Mouse (Mus musculus): ENCODE measurements around the gene Gpr25. TPM values are rescaled to one million over a fixed set of nuclear protein-coding genes. Genes with fewer than 3 reads are reported as not detected.

Gene Gpr25
- total RNA-seq (2021), result 1 to 10 TPM; 6.6 to 7.5 TPM

DNA sequence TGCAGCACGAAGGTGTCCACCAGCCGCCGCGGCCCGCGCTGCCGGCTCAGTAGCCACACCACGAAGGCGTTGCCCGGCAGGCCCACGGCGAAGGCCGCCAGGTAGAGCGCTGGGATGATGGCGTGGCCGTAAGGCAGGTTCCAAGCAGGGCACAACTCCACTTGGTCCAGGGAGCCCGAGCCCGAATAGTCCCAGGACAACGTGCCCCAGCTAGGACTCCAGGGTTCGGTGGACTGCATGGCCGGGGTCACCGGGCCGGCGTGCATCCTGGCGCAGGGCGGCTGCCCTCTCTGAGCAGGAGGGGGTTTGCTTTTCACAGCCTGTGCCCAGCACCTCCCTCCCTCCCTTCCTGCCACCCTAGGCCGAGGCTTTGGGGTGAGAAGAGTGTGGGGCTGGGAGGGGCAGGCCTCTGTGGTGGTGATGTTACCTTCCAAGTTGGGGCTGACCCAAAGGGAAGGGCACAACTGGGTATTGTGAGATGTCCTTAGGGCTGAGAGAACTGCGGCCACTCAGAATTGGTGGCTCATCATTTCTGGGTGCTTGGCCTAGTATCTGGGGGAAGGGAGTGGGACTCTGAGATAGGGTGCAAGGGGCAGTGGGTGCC lies at the start of gene Gpr25:
Gpr25 (minus strand) TSS at position 239 of the 604 bp plus-strand sequence.
- DNase-seq (ENCODE audit: extremely low spot score in 1 of 2, low spot score in 1 of 2), result no peak

DNA sequence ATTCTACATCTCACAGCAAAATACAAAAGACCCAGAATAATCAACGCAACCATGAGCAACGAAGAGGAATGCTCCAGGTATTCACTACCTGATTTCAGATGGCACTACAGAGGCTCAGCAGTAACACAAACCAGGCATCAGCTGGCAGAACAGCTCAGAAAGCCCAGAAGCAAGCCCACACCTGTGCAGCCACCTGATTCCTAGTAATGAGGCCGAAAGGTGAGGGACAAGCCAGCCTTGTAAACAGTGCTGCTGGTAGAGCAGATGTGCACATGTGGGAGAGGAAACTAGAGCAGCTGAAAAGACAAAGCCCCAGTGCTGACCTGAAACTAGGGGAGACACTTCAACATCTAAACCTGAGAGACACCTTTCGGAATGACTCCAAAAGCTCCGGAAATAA lies 48.5 kb upstream of the Gpr25 start:
- DNase-seq (ENCODE audit: extremely low spot score in 1 of 2, low spot score in 1 of 2), result no peak

DNA sequence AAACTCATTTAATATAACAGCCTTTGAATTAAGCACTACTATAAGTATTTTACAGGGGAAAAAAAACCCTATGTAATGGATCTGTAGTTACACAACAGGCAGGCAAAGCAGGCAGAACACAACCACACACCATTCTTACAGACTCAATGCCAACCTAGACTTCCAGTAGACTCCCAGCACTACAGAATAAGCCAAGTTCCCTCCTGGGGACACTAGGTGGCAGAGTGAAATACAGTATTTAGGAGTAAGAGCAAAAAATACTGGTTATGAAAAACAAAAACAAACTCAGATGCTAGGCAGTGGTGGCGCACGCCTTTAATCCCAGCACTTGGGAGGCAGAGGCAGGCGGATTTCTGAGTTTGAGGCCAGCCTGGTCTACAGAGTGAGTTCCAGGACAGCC lies 45.8 kb upstream of the Gpr25 start:
- DNase-seq (ENCODE audit: extremely low spot score in 1 of 2, low spot score in 1 of 2), result no peak

DNA sequence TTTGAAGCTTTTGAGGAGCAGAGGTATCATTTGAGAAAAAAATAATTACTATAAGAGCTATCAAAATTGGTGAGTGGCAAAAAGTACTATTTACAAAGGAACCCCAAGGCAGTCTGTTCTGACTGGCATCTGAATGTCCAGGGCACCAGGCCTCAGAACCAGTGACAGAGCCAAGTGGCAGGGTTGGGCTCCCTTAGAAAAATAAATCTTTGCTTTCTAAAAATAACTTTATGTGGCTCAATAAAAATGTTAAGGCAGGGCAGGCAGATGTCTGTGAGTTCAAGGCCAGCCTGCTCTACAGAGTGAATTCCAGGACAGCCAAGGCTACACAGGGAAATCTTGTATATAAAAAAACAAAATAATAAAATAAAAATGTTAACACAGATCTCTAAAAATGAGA lies 33.3 kb upstream of the Gpr25 start:
- DNase-seq (ENCODE audit: extremely low spot score in 1 of 2, low spot score in 1 of 2), result no peak

DNA sequence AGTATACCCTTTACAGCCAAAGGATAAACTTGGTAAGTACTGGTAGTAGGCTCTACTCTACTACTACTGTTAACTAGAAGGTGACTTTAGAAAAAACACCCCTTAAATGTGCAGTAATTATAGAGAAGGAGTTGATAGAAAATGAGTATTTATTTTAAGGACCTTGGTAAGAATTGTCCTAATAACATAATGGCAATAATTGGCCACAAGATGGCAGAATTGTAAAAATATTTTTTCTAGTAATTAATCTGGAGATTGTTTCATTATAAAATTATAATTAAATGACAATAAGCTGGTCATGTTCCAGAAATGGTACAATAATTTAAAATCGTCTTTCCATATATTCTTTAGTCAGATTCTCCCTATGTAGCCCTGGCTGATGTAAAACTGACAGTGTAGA lies 29.1 kb upstream of the Gpr25 start:
- DNase-seq (ENCODE audit: extremely low spot score in 1 of 2, low spot score in 1 of 2), result no peak

DNA sequence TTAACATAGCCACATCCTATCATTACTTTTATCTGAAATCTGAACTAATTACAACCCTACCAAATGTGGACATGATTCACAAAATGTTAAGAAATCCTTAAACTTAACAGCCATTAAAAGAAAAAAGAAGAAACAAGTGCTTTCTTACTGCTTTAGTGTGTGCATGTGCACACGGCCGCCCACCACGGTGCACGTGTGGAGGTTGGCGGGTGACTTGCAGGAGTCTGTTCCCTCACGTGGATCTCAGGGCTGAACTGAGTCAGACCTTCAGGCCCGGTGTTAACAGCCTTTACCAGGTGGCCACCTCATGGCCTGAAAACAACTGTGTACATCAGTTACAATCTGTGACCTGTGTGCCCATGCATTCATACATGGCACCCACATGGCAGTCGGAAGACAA lies 16.7 kb upstream of the Gpr25 start:
- DNase-seq (ENCODE audit: extremely low spot score in 1 of 2, low spot score in 1 of 2), result no peak

DNA sequence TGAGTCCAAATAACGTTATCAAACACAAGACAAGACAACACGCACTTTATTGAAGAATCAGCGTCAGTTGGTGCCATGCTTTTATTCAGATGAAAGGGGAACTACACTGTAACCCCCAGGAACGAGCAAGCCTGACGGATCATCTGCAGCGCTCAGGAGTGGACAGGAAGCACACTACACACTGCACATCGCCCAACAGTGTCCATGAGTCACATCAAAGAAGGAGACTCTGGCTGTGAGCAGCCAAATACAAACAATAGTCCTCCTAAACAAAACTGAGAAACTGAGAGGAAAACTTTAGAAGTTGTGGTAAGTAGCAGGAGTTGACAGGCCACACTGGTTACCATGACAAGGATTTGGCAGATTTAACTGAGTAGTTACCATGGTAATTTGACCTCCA lies 7.6 kb upstream of the Gpr25 start:
- DNase-seq (ENCODE audit: extremely low spot score in 1 of 2, low spot score in 1 of 2), result no peak

DNA sequence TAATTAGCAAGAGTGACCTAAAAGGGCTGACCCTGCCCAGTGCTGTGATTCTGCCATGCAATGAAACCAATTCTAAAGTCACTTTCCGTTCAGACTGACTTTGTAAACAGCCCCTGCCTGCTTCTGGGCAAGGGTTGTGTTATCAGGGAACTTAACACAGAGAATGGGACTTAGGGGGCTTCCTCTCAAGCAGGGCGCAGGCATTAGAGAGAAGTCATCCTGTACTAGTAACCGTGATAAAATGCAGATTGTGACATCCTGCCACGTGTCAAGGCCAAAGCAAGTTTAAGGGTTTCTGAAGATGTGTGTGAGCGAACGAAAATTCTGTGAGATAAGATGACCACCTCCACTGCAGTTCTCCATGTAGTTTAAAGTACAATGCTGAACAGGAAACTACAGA lies 5.5 kb upstream of the Gpr25 start:
- DNase-seq (ENCODE audit: extremely low spot score in 1 of 2, low spot score in 1 of 2), result no peak

DNA sequence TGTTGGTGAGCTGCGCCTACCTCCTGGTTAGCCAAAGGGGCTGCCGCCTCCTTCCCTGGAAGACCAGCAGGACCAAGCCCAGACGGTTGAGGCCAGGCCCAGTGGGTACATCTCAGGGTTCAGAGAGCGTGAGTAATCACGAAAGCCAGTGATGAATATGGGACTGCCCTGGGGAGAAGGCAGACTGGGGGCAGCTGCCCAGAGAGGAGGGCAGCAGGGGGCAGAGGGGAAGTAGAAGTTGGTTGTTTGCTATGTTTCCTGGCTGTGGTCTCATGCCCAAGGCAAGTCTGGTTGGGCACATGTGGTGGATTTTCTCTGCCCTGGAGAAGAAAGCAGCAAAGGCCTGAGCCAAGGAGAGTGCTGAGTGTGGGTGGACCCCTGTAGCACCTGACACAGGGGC lies 2.7 kb upstream of the Gpr25 start:
- DNase-seq (ENCODE audit: extremely low spot score in 1 of 2, low spot score in 1 of 2), result no peak

DNA sequence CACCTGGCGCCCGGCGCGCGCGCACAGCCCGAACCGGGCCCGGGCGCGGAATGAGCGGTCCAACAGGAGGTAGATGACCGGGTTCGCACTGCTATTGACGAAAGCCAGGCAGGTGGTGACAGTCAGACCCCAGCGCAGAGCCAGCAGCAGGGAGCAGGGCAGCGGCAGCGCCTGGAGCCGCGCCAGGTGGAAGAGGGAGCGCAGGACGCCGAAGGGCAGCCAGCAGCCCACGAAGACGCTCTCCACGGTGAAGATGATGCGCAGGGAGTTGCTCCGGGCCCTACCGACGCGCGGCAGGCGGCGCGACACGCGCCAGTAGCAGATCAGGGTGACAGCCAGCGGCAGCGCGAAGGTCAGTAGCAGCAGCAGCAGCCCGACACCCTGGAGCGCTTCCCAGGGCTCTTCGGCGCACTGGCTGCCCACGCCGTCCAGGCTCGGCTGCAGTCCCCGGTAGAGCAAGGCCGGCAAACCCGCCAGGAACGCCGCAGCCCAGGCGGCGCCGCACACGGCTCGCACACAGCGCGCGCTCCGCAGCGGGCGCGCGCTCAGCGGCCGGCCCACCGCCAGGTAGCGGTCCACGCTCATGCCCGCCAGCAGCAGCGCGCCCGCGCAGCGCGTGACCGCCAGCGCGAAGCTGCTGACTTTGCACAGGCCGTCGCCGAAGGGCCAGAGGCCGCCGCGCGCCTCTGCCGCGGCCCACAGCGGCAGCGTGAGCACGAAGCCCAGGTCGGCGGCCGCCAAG lies 609 bp downstream of the Gpr25 start:
- peak; percentile 56 to 65 for DNase-seq (ENCODE audit: extremely low spot score in 1 of 2, low spot score in 1 of 2)

DNA sequence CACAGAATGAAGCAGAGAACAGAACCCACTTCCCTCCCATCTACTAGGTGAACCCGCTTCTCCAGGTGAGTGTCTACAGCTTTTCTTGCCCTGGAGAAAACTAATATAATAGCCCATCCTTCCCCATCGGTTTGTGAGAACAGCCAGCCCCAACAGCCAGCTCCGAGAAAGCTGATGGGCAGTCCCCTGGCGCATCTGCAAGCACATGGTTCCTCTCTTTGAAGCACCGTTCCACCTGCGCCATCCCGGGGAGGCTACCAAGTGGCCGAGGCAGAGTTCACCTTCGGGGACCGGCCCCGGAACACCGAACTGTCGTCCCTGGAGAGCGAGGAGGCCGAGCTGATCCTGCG lies 1.2 kb downstream of the Gpr25 start:
- DNase-seq (ENCODE audit: extremely low spot score in 1 of 2, low spot score in 1 of 2), result no peak

DNA sequence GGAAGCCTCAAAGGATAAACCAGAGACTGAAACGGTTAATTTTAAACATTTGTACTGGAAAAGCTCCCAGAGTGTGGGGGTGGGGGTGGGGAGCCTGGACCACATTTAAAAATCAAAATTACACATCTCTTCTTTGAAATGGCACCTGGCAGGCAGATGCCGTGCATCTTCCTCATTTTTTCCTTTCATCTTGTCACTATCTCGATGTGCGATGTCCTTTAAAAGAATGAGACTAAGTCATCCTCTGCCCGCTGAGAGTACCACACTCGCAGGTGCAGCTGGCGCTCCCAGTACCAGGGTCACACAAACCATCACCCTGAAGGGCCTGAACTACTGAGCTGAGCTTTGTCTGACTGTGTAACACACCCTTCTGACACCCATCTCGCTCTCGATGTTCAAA lies 2.2 kb downstream of the Gpr25 start:
- DNase-seq (ENCODE audit: extremely low spot score in 1 of 2, low spot score in 1 of 2), result no peak

DNA sequence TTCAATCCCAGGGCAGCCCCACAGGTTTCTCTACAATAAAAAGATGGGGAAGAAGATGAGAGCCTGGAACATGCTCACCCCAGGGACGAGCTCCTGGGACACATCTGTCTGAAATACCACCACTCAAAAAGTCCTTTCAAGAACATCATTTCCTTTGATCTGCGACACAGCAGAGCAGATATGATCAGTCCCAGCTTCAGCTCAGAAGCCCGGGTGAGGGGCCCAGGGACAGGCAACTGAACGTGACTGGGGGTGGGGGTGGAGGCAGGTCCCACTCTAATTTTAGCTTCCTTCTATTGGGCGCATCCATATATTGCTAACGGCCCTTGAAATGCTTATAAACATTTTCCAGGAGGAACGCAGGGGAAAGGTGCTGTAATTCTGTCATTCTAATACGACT lies 5.0 kb downstream of the Gpr25 start:
- no peak for DNase-seq (ENCODE audit: extremely low spot score in 1 of 2, low spot score in 1 of 2)

DNA sequence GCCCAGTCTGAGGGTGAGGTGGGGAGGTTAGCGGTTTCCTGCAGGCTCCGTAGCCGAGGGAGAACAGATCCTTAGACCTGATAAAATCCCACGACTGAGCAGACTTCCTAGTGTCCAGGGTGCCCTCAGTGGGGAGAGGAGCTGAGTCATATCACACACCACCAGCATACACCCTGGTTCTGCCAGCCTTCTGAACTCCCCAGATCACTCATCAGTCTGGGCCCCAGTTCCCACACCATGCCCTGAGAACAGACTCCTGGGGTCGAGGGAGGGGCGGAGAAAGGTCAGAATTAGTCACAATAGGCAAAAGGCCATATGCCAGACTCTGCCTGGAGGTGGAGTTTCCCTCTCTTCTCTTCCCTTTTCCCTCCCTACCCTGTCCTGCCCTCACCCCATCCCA lies 5.5 kb downstream of the Gpr25 start:
- DNase-seq (ENCODE audit: extremely low spot score in 1 of 2, low spot score in 1 of 2), result no peak

DNA sequence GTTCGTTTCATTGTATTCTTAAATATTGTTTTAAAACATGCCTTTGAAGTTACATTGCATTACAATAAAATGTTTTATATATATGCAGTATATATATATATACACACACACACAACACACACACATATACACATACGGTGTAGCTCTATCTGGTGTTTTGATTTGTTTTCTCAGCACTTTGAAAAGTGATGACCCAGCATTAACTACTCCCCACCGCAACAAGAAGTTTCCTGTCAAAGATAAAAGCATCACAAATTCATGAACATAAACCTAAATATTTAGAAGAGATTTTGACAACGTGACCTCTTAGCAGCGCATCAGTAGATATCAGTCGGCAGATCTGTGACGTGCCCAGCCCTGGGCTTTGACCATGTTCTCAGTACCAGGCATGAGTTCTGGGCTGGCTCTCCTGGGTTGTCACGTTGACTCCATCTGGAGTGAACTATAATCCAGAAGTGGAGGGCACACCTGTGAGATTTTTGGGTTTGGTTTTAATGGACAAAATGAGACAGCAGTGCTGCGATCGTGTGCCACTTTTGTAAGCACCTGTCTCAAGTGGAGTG lies 6.1 kb downstream of the Gpr25 start:
- no peak for DNase-seq (ENCODE audit: extremely low spot score in 1 of 2, low spot score in 1 of 2)

DNA sequence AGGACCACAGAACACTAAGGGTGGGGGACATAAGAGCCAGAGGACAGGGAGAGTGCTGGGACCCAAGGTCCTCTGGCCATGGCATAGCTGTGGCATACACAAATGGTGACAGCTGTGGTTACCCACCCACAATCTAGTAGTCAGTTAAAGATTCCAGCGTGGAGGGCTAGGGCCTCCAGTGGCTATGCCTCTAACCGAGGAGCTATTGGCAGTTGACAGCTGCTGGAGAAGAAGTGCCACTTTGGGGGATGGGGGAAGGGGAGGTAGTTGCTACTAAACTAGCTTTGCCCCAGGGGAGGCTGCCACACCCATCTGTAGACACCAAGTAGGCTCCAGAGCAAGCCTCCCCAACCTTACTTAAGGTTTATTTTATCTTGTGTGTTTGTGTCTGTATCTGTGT lies 7.2 kb downstream of the Gpr25 start:
- no peak for DNase-seq (ENCODE audit: extremely low spot score in 1 of 2, low spot score in 1 of 2)

DNA sequence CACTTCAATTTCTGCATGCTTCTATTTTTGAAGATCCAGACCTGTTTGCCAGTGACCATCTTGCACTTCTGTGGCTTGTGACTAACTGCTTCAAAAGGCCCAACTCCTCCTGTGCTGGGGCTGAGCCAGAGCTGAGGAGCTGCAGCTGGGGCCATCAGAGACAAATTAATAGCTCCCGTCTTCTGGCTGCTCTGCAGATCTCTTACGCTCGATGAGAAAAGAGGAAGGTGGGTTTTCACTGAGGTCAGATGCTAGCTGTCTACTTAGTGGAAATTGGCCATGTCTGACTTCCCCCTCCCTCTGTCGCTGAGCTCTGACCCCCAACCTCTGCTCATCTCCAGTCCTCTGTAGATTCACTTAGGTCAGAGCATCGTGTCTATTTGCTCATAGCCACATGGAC lies 11.0 kb downstream of the Gpr25 start:
- DNase-seq (ENCODE audit: extremely low spot score in 1 of 2, low spot score in 1 of 2), result no peak

DNA sequence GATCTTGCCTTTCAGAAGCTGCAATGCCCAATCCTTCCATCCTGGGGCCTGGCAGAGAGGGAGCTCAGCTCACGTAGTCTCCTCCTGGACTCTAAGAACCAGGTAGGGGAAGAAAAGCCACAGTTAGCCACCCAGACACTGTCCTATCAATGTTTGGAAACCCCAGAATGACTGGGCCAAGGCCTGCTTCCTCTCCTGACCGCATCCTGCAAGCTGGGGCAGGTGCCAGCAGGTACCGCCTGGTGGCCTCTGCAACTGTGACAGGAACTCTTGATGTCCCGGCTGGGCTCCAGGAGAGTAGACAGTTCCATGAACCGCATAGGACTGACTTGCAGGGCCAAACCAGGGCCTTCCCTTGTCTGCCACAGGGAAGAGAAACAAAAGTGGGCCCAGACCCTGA lies 13.3 kb downstream of the Gpr25 start:
- no peak for DNase-seq (ENCODE audit: extremely low spot score in 1 of 2, low spot score in 1 of 2)

DNA sequence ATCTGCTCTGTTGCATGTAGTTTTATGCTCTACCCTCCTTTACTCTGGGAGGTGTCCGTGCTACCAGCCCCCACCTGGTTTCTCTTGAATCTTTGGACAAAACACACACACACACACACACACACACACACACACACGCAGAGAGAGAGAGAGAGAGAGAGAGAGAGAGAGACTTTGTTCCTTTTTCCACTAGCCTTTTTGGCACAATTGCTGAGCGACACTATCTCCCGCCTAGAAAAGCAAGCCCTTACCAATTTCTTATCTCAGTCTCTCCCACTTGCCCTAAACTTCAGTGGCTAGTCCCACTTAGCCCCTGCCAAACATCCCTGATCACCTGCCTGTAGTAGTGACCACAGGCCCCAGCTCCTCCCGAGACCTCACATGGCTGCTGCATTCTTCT lies 16.2 kb downstream of the Gpr25 start:
- no peak for DNase-seq (ENCODE audit: extremely low spot score in 1 of 2, low spot score in 1 of 2)

DNA sequence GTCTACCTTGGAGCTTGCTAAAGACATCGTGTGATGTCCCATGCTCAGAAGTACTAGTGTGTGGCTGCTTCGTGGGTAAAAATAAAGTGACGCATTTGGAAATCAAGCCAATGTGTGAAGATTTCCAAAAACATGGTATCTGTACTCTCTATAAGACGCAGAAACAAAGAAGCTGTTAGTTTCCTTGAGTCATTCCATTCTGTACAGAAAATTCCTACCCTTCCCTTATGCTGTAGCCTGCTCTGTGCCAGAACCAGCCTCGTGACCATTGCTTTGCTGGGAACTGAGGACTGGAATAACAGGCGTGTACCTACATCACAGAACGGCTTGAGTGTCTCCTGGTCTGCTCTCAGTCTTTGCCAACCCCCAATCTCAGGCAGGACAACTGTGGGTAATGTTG lies 18.9 kb downstream of the Gpr25 start:
- no peak for DNase-seq (ENCODE audit: extremely low spot score in 1 of 2, low spot score in 1 of 2)

DNA sequence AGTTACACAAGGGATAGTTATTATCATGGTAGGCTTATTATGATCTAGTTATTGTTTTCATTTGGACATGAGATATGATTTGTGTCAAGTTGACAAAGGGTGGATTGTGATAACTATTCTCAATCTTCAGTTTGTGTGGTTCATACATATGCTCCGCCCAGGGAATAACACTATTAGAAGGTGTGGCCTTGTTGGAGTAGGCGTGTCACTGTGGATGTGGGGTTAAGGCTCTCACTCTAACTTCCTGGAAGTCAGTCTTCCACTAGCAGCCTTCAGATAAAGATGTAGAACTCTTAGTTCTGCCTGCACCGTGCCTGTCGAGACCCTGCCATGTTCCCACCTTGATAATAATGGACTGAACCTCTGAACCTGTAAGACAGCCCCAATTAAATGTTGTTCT lies 22.2 kb downstream of the Gpr25 start:
- DNase-seq (ENCODE audit: extremely low spot score in 1 of 2, low spot score in 1 of 2), result no peak

DNA sequence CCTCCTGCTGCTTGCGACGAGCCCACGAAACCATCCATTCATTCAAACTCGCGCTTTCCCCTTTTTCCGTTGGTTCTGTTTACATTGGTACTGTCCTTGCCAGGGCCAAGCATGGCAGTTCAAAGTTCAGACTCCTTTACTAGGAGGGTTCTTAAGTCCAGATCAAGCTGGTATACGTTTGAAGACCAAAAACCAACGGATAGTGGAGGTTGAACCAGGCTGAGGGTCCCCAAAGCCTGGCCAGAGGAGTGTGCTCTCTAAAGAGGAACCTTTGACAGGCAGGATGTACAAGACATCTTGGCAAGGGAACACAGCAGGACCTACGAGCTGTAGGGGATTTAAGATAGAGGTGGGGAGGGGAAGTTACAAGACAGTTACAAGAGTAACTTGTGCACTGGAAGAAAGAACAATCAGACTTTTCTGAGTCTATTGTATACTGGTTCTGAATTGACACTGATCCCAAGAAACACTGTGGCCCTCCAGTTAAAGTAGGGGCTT lies 26.0 kb downstream of the Gpr25 start:
- DNase-seq (ENCODE audit: extremely low spot score in 1 of 2, low spot score in 1 of 2), result no peak
